In the genomic region with DNA sequence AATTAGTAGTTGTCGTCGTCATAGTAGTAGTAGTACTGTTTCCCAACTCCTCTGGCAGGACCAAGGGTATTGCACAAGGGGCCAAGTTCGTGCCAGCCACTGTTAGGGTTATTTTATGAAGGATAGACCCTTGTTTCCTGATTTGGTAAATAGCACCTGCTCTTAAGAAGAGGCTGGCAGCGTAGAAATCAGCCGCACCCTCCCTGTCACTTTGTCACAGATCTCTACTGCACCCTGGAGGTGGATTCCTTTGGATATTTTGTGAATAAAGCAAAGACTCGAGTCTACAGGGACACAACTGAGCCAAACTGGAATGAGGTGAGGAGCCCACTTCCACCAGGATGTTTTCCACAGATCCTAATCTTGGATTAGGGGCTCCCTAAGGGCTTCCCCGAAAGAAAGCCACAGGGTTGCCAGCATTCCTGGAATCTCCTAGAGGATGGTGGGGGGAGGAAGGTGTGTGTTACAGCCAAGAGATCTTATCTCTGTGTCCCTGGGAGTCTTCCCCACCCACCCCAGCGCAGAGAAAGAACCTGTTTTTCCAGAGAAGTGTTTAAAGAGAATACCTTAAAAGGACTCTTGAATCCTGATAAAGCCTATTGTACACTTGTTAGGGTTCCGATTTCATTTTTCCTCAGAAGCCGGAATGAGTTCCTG, we compare ENCODE assay signal across 13 mouse cellular contexts. TPM values are rescaled to one million over a fixed set of nuclear protein-coding genes. Genes with fewer than 3 reads are reported as not detected.
DNase-seq lines count a peak whose midpoint lies in the region; ATAC-seq and TF ChIP-seq lines count a peak whose summit lies in the region.
"Had no signal": no experiment of that assay in that cellular context is flagged by ENCODE, and none has a peak within 500 bp of the region (broad histone marks: within the 10 kb centered on the region; RNA-seq: fewer than 3 reads in every experiment).

No protein-coding gene starts in this region.

- peaks cover 49% of the 10 kb centered on the region for H3K36me3 ChIP-seq in liver, postnatal 0 days (replicated peaks; ENCODE audit: insufficient read depth, low read length)
- H3K36me3 ChIP-seq in liver, embryonic 12.5 days, result peaks cover 58% of the 10 kb centered on the region
- peaks cover 58% of the 10 kb centered on the region for H3K36me3 ChIP-seq in intestine, postnatal 0 days (ENCODE audit: control insufficient read depth, insufficient read depth)
- peaks cover 24% of the 10 kb centered on the region for H3K36me3 ChIP-seq in stomach, embryonic 15.5 days

- 0 out of 2 replicates have a peak, but pooled peaks have one; percentile 10 for TF ChIP-seq CTCF in liver, postnatal 0 days (IDR thresholded peaks at IDR 0.05; ENCODE audit: low read depth)
- TF ChIP-seq CTCF in intestine, postnatal 0 days (IDR thresholded peaks at IDR 0.05; ENCODE audit: low read depth), result peak; percentile 64

- H3K4me3 ChIP-seq in liver, postnatal 0 days (ENCODE audit: low read depth, low read length), result no peak overlapping the region
- H3K4me3 ChIP-seq in liver, embryonic 12.5 days, result no peak overlapping the region
- H3K4me3 ChIP-seq in intestine, postnatal 0 days (ENCODE audit: low read depth, low read length), result no peak overlapping the region
- H3K4me3 ChIP-seq in stomach, embryonic 15.5 days (replicated peaks), result no peak overlapping the region
- H3K4me3 ChIP-seq: forebrain, embryonic 12.5 days; limb, embryonic 13.5 days; megakaryocyte, embryonic 14.5 days had no signal

- 73% methylated on average over 10 of the region's 10 CpGs for WGBS in liver, postnatal 0 days (ENCODE audit: insufficient replicate concordance)
- WGBS in liver, embryonic 12.5 days (ENCODE audit: insufficient replicate concordance), result 65% methylated on average over 10 of the region's 10 CpGs
- 34% methylated on average over 10 of the region's 10 CpGs for whole genome bisulfite sequencing in intestine, postnatal 0 days
- WGBS in stomach, embryonic 15.5 days, result 64% methylated on average over 10 of the region's 10 CpGs

- H3K4me2 ChIP-seq in liver, postnatal 0 days (ENCODE audit: low read depth, low read length), result no peak overlapping the region
- H3K4me2 ChIP-seq in liver, embryonic 12.5 days, result no peak overlapping the region
- H3K4me2 ChIP-seq in intestine, postnatal 0 days (replicated peaks; ENCODE audit: low read depth), result no peak overlapping the region
- H3K4me2 ChIP-seq in stomach, embryonic 15.5 days, result no peak overlapping the region
- H3K4me2 ChIP-seq: forebrain, embryonic 12.5 days; limb, embryonic 13.5 days had no signal

- H3K9me3 ChIP-seq in liver, postnatal 0 days (ENCODE audit: low read length), result no peaks in the 10 kb centered on the region
- no peaks in the 10 kb centered on the region for H3K9me3 ChIP-seq in liver, embryonic 12.5 days (replicated peaks)
- H3K9me3 ChIP-seq in intestine, postnatal 0 days (ENCODE audit: control insufficient read depth), result no peaks in the 10 kb centered on the region
- no peaks in the 10 kb centered on the region for H3K9me3 ChIP-seq in stomach, embryonic 15.5 days
- H3K9me3 ChIP-seq: forebrain, embryonic 12.5 days; limb, embryonic 13.5 days had no signal

- no peak for ATAC-seq in liver, postnatal 0 days
- ATAC-seq in liver, embryonic 12.5 days, result no peak
- peak; percentile 42 for ATAC-seq in intestine, postnatal 0 days
- no peak for ATAC-seq in stomach, embryonic 15.5 days (ENCODE audit: insufficient read depth, low FRiP score, low read depth)

- no peak overlapping the region for H3K9ac ChIP-seq in liver, postnatal 0 days (replicated peaks)
- H3K9ac ChIP-seq in liver, embryonic 12.5 days, result no peak overlapping the region
- H3K9ac ChIP-seq in intestine, postnatal 0 days (ENCODE audit: low read depth, low read length), result peak overlapping the region; percentile 7; the same call in 1 of the 2 replicates
- H3K9ac ChIP-seq in stomach, embryonic 15.5 days, result no peak overlapping the region
- H3K9ac ChIP-seq: forebrain, embryonic 12.5 days; limb, embryonic 13.5 days had no signal

- DNase-seq in adrenal gland, postnatal 14 days, result peak; percentile 57
- DNase-seq in adrenal gland, postnatal 4 days (ENCODE audit: low spot score in 2 of 2), result no peak
- no peak for DNase-seq in liver, postnatal 0 days
- DNase-seq in Muller cell, postnatal 12 days (ENCODE audit: inconsistent ontology term), result no peak
- no peak for DNase-seq in cerebellum, adult 9-10 months
- DNase-seq: embryo, embryonic 11 days; kidney, adult 11 months had no signal

- no peaks in the 10 kb centered on the region for H3K27me3 ChIP-seq in liver, postnatal 0 days (ENCODE audit: insufficient read depth, low read length)
- H3K27me3 ChIP-seq in liver, embryonic 12.5 days (replicated peaks), result no peaks in the 10 kb centered on the region
- no peaks in the 10 kb centered on the region for H3K27me3 ChIP-seq in intestine, postnatal 0 days (replicated peaks; ENCODE audit: control insufficient read depth, insufficient read depth, low read length)
- H3K27me3 ChIP-seq in stomach, embryonic 15.5 days (replicated peaks), result no peaks in the 10 kb centered on the region
- H3K27me3 ChIP-seq: forebrain, embryonic 12.5 days; limb, embryonic 13.5 days; megakaryocyte, embryonic 14.5 days had no signal

- no peak overlapping the region for H3K27ac ChIP-seq in liver, postnatal 0 days (ENCODE audit: low read depth)
- no peak overlapping the region for H3K27ac ChIP-seq in liver, embryonic 12.5 days
- H3K27ac ChIP-seq in intestine, postnatal 0 days (ENCODE audit: low read depth, low read length), result no peak overlapping the region; the same call in none of the 2 replicates
- H3K27ac ChIP-seq in stomach, embryonic 15.5 days, result peak overlapping the region; percentile 40; the same call in 1 of the 2 replicates
- H3K27ac ChIP-seq: forebrain, embryonic 12.5 days; limb, embryonic 13.5 days had no signal

- no peak for TF ChIP-seq EP300 in liver, postnatal 0 days (IDR thresholded peaks at IDR 0.05; ENCODE audit: low read depth)

- H3K4me1 ChIP-seq in liver, postnatal 0 days (ENCODE audit: insufficient read depth), result no peaks in the 10 kb centered on the region
- H3K4me1 ChIP-seq in liver, embryonic 12.5 days, result 0 out of 2 replicates have a peak, but pooled peaks cover 2% of the 10 kb centered on the region
- no peaks in the 10 kb centered on the region for H3K4me1 ChIP-seq in intestine, postnatal 0 days (replicated peaks; ENCODE audit: control insufficient read depth, insufficient read depth, low read length)
- no peaks in the 10 kb centered on the region for H3K4me1 ChIP-seq in stomach, embryonic 15.5 days
- H3K4me1 ChIP-seq: forebrain, embryonic 12.5 days; limb, embryonic 13.5 days had no signal

RNA-seq across cellular contexts. Expression of a gene that starts 45.9 kb away (rescaled TPM):
- 43.6 and 50.7 TPM in 2 replicates for total RNA-seq in adrenal gland, postnatal 14 days (2021)
- total RNA-seq in adrenal gland, postnatal 4 days (2021), result 10 to 100 TPM; 65.2 to 65.7 TPM
- polyA plus RNA-seq in liver, postnatal 0 days (2015; fragmentation: Nextera tagmentation; extraction: Ambion mirVana), result 3.5 and 4.0 TPM in 2 replicates
- polyA plus RNA-seq in liver, embryonic 12.5 days (2016; fragmentation: Nextera tagmentation; extraction: Ambion mirVana), result 13.2 and 13.4 TPM in 2 replicates
- polyA plus RNA-seq in intestine, postnatal 0 days (2015; fragmentation: Nextera tagmentation; extraction: Ambion mirVana), result 13.0 and 14.2 TPM in 2 replicates
- polyA plus RNA-seq in stomach, embryonic 15.5 days (2015; fragmentation: Nextera tagmentation; extraction: Ambion mirVana), result 26.7 and 30.0 TPM in 2 replicates
